Mouse (Mus musculus) Patski (cell line): ENCODE results near the gene Ttc39d. TPM values are rescaled to one million over a fixed set of nuclear protein-coding genes. Genes with fewer than 3 reads are reported as not detected.
"Not testable (repeated sequence)": the region's sequence is repeated elsewhere in the genome, so short reads cannot be mapped to it uniquely, and the experiment has no call there.

Source experiments
- ATAC-seq: fragments of 100-300 bp; one replicate; pipeline ENCODE4 v1.8.0; 2021
- CTCF ChIA-PET: fragments of 350-600 bp; sonication (Branson Sonifier 250); formaldehyde crosslinking; loops from one replicate; lab custom pipeline; 2022; ENCODE audit warnings: inconsistent platforms; lab: Charles Lee
- POLR2A ChIA-PET: fragments of 350-600 bp; sonication (Branson Sonifier 250); formaldehyde crosslinking; loops from one replicate; lab custom pipeline; 2022; ENCODE audit warnings: antibody characterized with exemption, inconsistent platforms; lab: Charles Lee
- DNase-seq: peaks from one replicate; pipeline ENCODE4 v3.0.0-alpha.2; 2011; ENCODE audit warnings: low read depth, low spot score
- H3K27me3 ChIP-seq: fragments of 371-371 bp; one replicate; pipeline ENCODE4 v1.5.1; 2021
- CTCF ChIP-seq: fragments of 100-300 bp; IDR thresholded peaks from one replicate; pipeline ENCODE4 v1.5.1; 2021
- in situ Hi-C: fragments of 300-500 bp; cut with MboI; formaldehyde crosslinking; loops from 3 replicates; pipeline ENCODE4 v1.11.1; 2018; ENCODE audit warnings: low pct_unique_long_range_greater_than_20kb, mixed read lengths
- polyA plus RNA-seq: library from polyadenylated mRNA; unstranded; gene quantifications from one replicate; pipeline ENCODE4 v1.2.3, GENCODE M21; 2021

Ttc39d gene
- polyA plus RNA-seq, 1 experiment from 2014 or later = 0.14 TPM

GRCm38 (mm10) chr17:80224326-80225116, 17.3 kb downstream of the Ttc39d start, which contains the start of gene Gemin6:
Gene Gemin6 (plus strand): TSS chr17:80224441.
- no peak for TF ChIP-seq CTCF
- ATAC-seq (peak; percentile 97), DNase-seq (no peak)
- no peaks in the 10 kb centered on the region for H3K27me3 ChIP-seq
- POLR2A ChIA-PET = interaction anchor here (0.7 to 1.7 kb wide), 2 partner anchors 12 to 18 kb away, joined by 3 to 4 read pairs; no protein-coding TSS in a partner anchor
- in situ Hi-C loops = no loop called here
- CTCF ChIA-PET = interaction anchor here (1.0 to 2.1 kb wide), 2 partner anchors 10 to 28 kb away, joined by 3 to 4 read pairs; no protein-coding TSS in a partner anchor

GRCm38 (mm10) chr17:80225142-80225541, 17.9 kb downstream of the Ttc39d start:
- POLR2A ChIA-PET = interaction anchor here (0.7 kb wide), 1 partner anchor 19 kb away, joined by 3 read pairs; no protein-coding TSS in a partner anchor
- DNase-seq, in situ Hi-C loops, H3K27me3 ChIP-seq, ATAC-seq: not testable (repeated sequence)
- CTCF ChIA-PET = interaction anchor here (2.1 kb wide), 1 partner anchor 9 kb away, joined by 4 read pairs; no protein-coding TSS in a partner anchor

GRCm38 (mm10) chr17:80229396-80229795, 22.1 kb downstream of the Ttc39d start:
- TF ChIP-seq CTCF = no peak
- DNase-seq (no peak), ATAC-seq (no peak)
- H3K27me3 ChIP-seq = no peaks in the 10 kb centered on the region
- in situ Hi-C loops = no loop called here
- ChIA-PET POLR2A (no interaction called here), CTCF (no interaction called here)

- no peaks in the 10 kb centered on the region for H3K27me3 ChIP-seq
- DNase-seq = no peak
- CTCF ChIA-PET = interaction anchor here (0.8 to 1.7 kb wide), 3 partner anchors 10 to 21 kb away, joined by 3 to 4 read pairs (median 3); partner anchors contain the start of gene Gemin6
- no peak for ATAC-seq
- TF ChIP-seq CTCF = no peak
- in situ Hi-C loops = no loop called here
- POLR2A ChIA-PET = interaction anchor here (2.2 kb wide), 1 partner anchor 22 kb away, joined by 6 read pairs; no protein-coding TSS in a partner anchor
Observed at GRCm38 (mm10) chr17:80233844-80234243, 26.6 kb downstream of the Ttc39d start.

- no peak for TF ChIP-seq CTCF
- ATAC-seq = no peak
- in situ Hi-C loops = no loop called here
- H3K27me3 ChIP-seq = no peaks in the 10 kb centered on the region
- ChIA-PET POLR2A (interaction anchor here (0.7 to 2.2 kb wide), 2 partner anchors 21 to 46 kb away, joined by 6 to 7 read pairs; no protein-coding TSS in a partner anchor), CTCF (interaction anchor here (1.1 to 1.7 kb wide), 2 partner anchors 10 kb away, joined by 3 to 4 read pairs; partner anchors contain the start of gene Gemin6)
- no peak for DNase-seq
Observed at GRCm38 (mm10) chr17:80234376-80234775, 27.1 kb downstream of the Ttc39d start.

GRCm38 (mm10) chr17:80235477-80235876, 28.2 kb downstream of the Ttc39d start:
- ChIA-PET POLR2A (interaction anchor here (1.4 to 2.2 kb wide), 2 partner anchors 12 to 20 kb away, joined by 4 to 6 read pairs; partner anchors contain the start of gene Gemin6), CTCF (interaction anchor here (1.1 to 1.7 kb wide), 4 partner anchors 8 to 11 kb away, joined by 3 to 4 read pairs (median 4); partner anchors contain the start of gene Gemin6)
- in situ Hi-C loops = no loop called here
- no peak for TF ChIP-seq CTCF
- DNase-seq = no peak
- no peak for ATAC-seq
- no peaks in the 10 kb centered on the region for H3K27me3 ChIP-seq

GRCm38 (mm10) chr17:80236805-80237204, 29.5 kb downstream of the Ttc39d start:
- H3K27me3 ChIP-seq = no peaks in the 10 kb centered on the region
- ChIA-PET CTCF (interaction anchor here (0.9 to 1.5 kb wide), 3 partner anchors 9 to 780 kb away, joined by 3 to 4 read pairs (median 3); no protein-coding TSS in a partner anchor), POLR2A (interaction anchor here (1.4 kb wide), 1 partner anchor 13 kb away, joined by 4 read pairs; the partner anchor contains the start of gene Gemin6)
- no peak for ATAC-seq
- no peak for DNase-seq
- no peak for TF ChIP-seq CTCF
- in situ Hi-C loops = no loop called here

GRCm38 (mm10) chr17:80237475-80237874, 30.2 kb downstream of the Ttc39d start:
- POLR2A ChIA-PET = no interaction called here
- DNase-seq (no peak), ATAC-seq (no peak)
- no peaks in the 10 kb centered on the region for H3K27me3 ChIP-seq
- in situ Hi-C loops = no loop called here
- CTCF ChIA-PET = interaction anchor here (1.1 kb wide), 1 partner anchor 179 kb away, joined by 3 read pairs; no protein-coding TSS in a partner anchor
- TF ChIP-seq CTCF = no peak

- in situ Hi-C loops = no loop called here
- no peaks in the 10 kb centered on the region for H3K27me3 ChIP-seq
- ATAC-seq = no peak
- no peak for TF ChIP-seq CTCF
- ChIA-PET CTCF (no interaction called here), POLR2A (interaction anchor here (0.7 to 1.1 kb wide), 2 partner anchors 9 to 26 kb away, joined by 5 to 6 read pairs; no protein-coding TSS in a partner anchor)
- no peak for DNase-seq
Observed at GRCm38 (mm10) chr17:80241594-80241993, 34.3 kb downstream of the Ttc39d start.

- ChIA-PET CTCF (interaction anchor here (1.3 to 1.4 kb wide), 2 partner anchors 8 to 10 kb away, joined by 3 read pairs; no protein-coding TSS in a partner anchor), POLR2A (no interaction called here)
- in situ Hi-C loops = no loop called here
- no peak for DNase-seq
- no peak for TF ChIP-seq CTCF
- H3K27me3 ChIP-seq = no peaks in the 10 kb centered on the region
- ATAC-seq = no peak
Observed at GRCm38 (mm10) chr17:80243116-80243515, 35.9 kb downstream of the Ttc39d start.
